In the genomic region with DNA sequence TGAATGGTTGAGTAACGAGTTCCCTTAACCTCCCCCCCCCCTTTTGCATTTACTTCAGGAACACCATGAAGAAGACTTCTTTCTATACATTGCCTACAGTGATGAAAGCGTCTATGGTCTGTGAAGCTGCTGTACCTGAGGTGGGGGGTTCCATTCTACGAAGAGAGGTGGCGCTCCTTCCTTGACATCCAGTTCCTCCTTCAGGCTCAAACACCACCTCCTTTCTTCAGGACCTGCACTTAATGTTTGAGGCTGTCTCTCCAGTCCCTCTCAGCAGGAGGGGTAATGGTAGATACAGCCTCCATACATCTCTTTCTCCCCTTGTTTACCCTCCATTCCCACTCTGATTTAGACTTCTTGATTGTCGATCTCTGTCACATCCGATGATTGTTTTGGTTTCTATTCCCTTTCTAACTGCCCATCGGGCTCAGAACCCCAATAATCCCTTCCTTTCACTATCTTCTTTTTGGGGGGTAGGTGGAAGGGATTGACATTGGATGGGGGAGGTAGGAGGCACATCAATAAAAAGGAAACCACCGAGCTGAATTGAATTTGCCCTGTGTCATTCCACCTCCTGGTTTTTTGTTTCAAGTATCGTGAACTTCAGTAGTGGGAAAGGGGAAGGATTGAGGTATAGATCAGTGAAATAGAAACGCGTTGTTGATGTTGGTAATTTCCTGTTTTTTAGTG, we compare ENCODE assay signal across 8 mouse cellular contexts. TPM values are rescaled to one million over a fixed set of nuclear protein-coding genes. Genes with fewer than 3 reads are reported as not detected.
A peak's percentile ranks its signal among the peaks of the same experiment; 100 is the strongest.
DNase-seq lines count a peak whose midpoint lies in the region; ATAC-seq and TF ChIP-seq lines count a peak whose summit lies in the region.

No protein-coding gene starts in this region.

- H3K4me2 ChIP-seq in heart, embryonic 16.5 days (ENCODE audit: low read depth, low read length): peak overlapping the region; percentile 58; the same call in 1 of the 2 replicates
- peak overlapping the region; percentile 71 for H3K4me2 ChIP-seq in CH12.LX (ENCODE audit: insufficient read depth, low read depth, poor library complexity, severe bottlenecking)
- peak overlapping the region; percentile 51 for H3K4me2 ChIP-seq in embryonic facial prominence, embryonic 12.5 days (replicated peaks)
- H3K4me2 ChIP-seq in liver, embryonic 12.5 days: peak overlapping the region; percentile 88

- peaks cover 50% of the 10 kb centered on the region for H3K79me2 ChIP-seq in CH12.LX (replicated peaks; ENCODE audit: control insufficient read depth, extremely low read depth, insufficient read depth, poor library complexity, severe bottlenecking)

- in situ Hi-C loops in CH12.LX (cut with MboI; ENCODE audit: low pct_ligation_motif_present, low pct_unique_long_range_greater_than_20kb, low sequenced_read_pairs): no loop called here

- H3K36me3 ChIP-seq in heart, embryonic 16.5 days (ENCODE audit: control insufficient read depth, insufficient read depth): peaks cover 37% of the 10 kb centered on the region
- H3K36me3 ChIP-seq in CH12.LX (replicated peaks in 1 of 2; ENCODE audit: control insufficient read depth in 1 of 2, insufficient read depth in 1 of 2, low read length in 1 of 2): peaks cover 43 to 50% of the 10 kb centered on the region in 2 experiments
- peaks cover 44% of the 10 kb centered on the region for H3K36me3 ChIP-seq in embryonic facial prominence, embryonic 12.5 days
- H3K36me3 ChIP-seq in liver, embryonic 12.5 days: peaks cover 57% of the 10 kb centered on the region

- peaks cover 22% of the 10 kb centered on the region for H3K4me1 ChIP-seq in heart, embryonic 16.5 days (ENCODE audit: control insufficient read depth, insufficient read depth, low read length)
- H3K4me1 ChIP-seq in CH12.LX (ENCODE audit: control insufficient read depth in 1 of 2, insufficient read depth in 2 of 2): peaks cover 11 to 50% of the 10 kb centered on the region in 2 experiments; a peak in 3 of 4 replicates
- H3K4me1 ChIP-seq in embryonic facial prominence, embryonic 12.5 days: peaks cover 19% of the 10 kb centered on the region
- H3K4me1 ChIP-seq in liver, embryonic 12.5 days: peaks cover 58% of the 10 kb centered on the region

- no peak for TF ChIP-seq RAD21 in CH12.LX (IDR thresholded peaks at IDR 0.05; ENCODE audit: low read depth, low read length)

- dilution Hi-C loops in CH12.LX (cut with MboI; ENCODE audit: extremely low pct_ligation_motif_present, extremely low pct_unique_long_range_greater_than_20kb, low sequenced_read_pairs): no loop called here

- TF ChIP-seq EP300 in CH12.LX (IDR thresholded peaks at IDR 0.05; ENCODE audit: low read length): no peak

- no peak for TF ChIP-seq POLR2A in CH12.LX (IDR thresholded peaks at IDR 0.05; ENCODE audit: low read depth, low read length)

- H3K9ac ChIP-seq in heart, embryonic 16.5 days (ENCODE audit: low read length): no peak overlapping the region
- H3K9ac ChIP-seq in CH12.LX (ENCODE audit: insufficient read depth, low read depth): peak overlapping the region; percentile 18; the same call in 1 of the 2 replicates
- no peak overlapping the region for H3K9ac ChIP-seq in embryonic facial prominence, embryonic 12.5 days
- H3K9ac ChIP-seq in liver, embryonic 12.5 days: peak overlapping the region; percentile 99

- intact Hi-C loops in heart, postnatal 25 days (cut with DNase I): loop anchor here (10.0 kb wide), 1 partner anchor 590 kb away; no protein-coding TSS in a partner anchor
- intact Hi-C loops in left cerebral cortex, postnatal 36 days (cut with DNase I): no loop called here

- no peak for ATAC-seq in heart, embryonic 16.5 days (replicated peaks; ENCODE audit: extremely low read depth, insufficient read depth, low FRiP score)
- ATAC-seq in embryonic facial prominence, embryonic 12.5 days (ENCODE audit: insufficient number of reproducible peaks, insufficient read depth, low FRiP score, low TSS enrichment): no peak
- no peak for ATAC-seq in liver, embryonic 12.5 days

- TF ChIP-seq CTCF in CH12.LX (conservative IDR thresholded peaks at IDR 0.05 in 1 of 2, IDR thresholded peaks at IDR 0.05 in 1 of 2; ENCODE audit: low read depth in 2 of 2, low read length in 2 of 2): no peak; a peak in 2 of 4 replicates

- WGBS in heart, embryonic 16.5 days: 86% methylated on average over 11 of the region's 11 CpGs
- WGBS in embryonic facial prominence, embryonic 12.5 days: 85% methylated on average over 11 of the region's 11 CpGs
- WGBS in liver, embryonic 12.5 days (ENCODE audit: insufficient replicate concordance): 74% methylated on average over 11 of the region's 11 CpGs

- H3K9me3 ChIP-seq in heart, embryonic 16.5 days (replicated peaks; ENCODE audit: control insufficient read depth, low read length): no peaks in the 10 kb centered on the region
- H3K9me3 ChIP-seq in CH12.LX (replicated peaks; ENCODE audit: low read length): no peaks in the 10 kb centered on the region
- H3K9me3 ChIP-seq in embryonic facial prominence, embryonic 12.5 days: no peaks in the 10 kb centered on the region
- H3K9me3 ChIP-seq in liver, embryonic 12.5 days (replicated peaks): no peaks in the 10 kb centered on the region

- H3K27ac ChIP-seq in heart, embryonic 16.5 days (ENCODE audit: low read length): no peak overlapping the region
- H3K27ac ChIP-seq in CH12.LX (ENCODE audit: insufficient read depth, low read depth): no peak overlapping the region
- H3K27ac ChIP-seq in embryonic facial prominence, embryonic 12.5 days: 0 out of 2 replicates have a peak overlapping the region, but pooled peaks have one; percentile 23
- H3K27ac ChIP-seq in liver, embryonic 12.5 days: peak overlapping the region; percentile 97

- H3K4me3 ChIP-seq in heart, embryonic 16.5 days (ENCODE audit: low read length): no peak overlapping the region
- peak overlapping the region in 2 of 3 experiments; percentile 91 to 99 for H3K4me3 ChIP-seq in CH12.LX (replicated peaks in 1 of 3; ENCODE audit: low read depth in 2 of 3, low read length in 2 of 3, poor library complexity in 1 of 3)
- H3K4me3 ChIP-seq in embryonic facial prominence, embryonic 12.5 days: peak overlapping the region; percentile 81; the same call in 1 of the 2 replicates
- peak overlapping the region; percentile 97 for H3K4me3 ChIP-seq in liver, embryonic 12.5 days

- no peak for DNase-seq in heart, postnatal 25 days (ENCODE audit: low spot score)
- no peak for DNase-seq in CH12.LX (ENCODE audit: extremely low read depth)
- DNase-seq in right cerebral cortex, adult 2 months (ENCODE audit: low spot score in 2 of 2): no peak
- DNase-seq in left cerebral cortex, postnatal 36 days (ENCODE audit: low spot score in 2 of 2): no peak
- DNase-seq in retina, postnatal 1 day: no peak

- H3K27me3 ChIP-seq in heart, embryonic 16.5 days (ENCODE audit: control insufficient read depth, insufficient read depth, low read length): no peaks in the 10 kb centered on the region
- no peaks in the 10 kb centered on the region for H3K27me3 ChIP-seq in CH12.LX (replicated peaks)
- no peaks in the 10 kb centered on the region for H3K27me3 ChIP-seq in embryonic facial prominence, embryonic 12.5 days
- H3K27me3 ChIP-seq in liver, embryonic 12.5 days (replicated peaks): no peaks in the 10 kb centered on the region

RNA-seq across cellular contexts. Expression of a gene that starts 1.0 kb away (rescaled TPM):
- polyA plus RNA-seq in heart, embryonic 16.5 days (2015; fragmentation: Nextera tagmentation; extraction: Ambion mirVana): 42.0 and 43.9 TPM in 2 replicates
- total RNA-seq in heart, postnatal 25 days (2021): 10 to 100 TPM; 22.6 to 25.3 TPM
- total RNA-seq in CH12.LX (2012; rRNA removed) (67.2 and 81.8 TPM in 2 replicates), CH12.LX (2014; rRNA removed) (65.2 and 69.0 TPM in 2 replicates)
- 93.2 and 99.8 TPM in 2 replicates for polyA plus RNA-seq in CH12.LX (2012; ENCODE audit: insufficient read length, low read depth)
- 95.1 and 99.1 TPM in 2 replicates for polyA plus RNA-seq in embryonic facial prominence, embryonic 12.5 days (2016; fragmentation: Nextera tagmentation; extraction: Ambion mirVana)
- polyA plus RNA-seq in liver, embryonic 12.5 days (2016; fragmentation: Nextera tagmentation; extraction: Ambion mirVana): 39.5 and 40.9 TPM in 2 replicates
- total RNA-seq in left cerebral cortex, postnatal 36 days (2021): 10 to 100 TPM; 41.3 to 46.1 TPM

RNA-seq across cellular contexts. Expression of a gene that starts 3.6 kb away (rescaled TPM):
- polyA plus RNA-seq in heart, embryonic 16.5 days (2015; fragmentation: Nextera tagmentation; extraction: Ambion mirVana): 421 and 428 TPM in 2 replicates
- 100 to 1,000 TPM; 274 to 291 TPM for total RNA-seq in heart, postnatal 25 days (2021)
- total RNA-seq in CH12.LX (2012; rRNA removed) (182 and 189 TPM in 2 replicates), CH12.LX (2014; rRNA removed) (187 and 213 TPM in 2 replicates)
- 352 and 386 TPM in 2 replicates for polyA plus RNA-seq in CH12.LX (2012; ENCODE audit: insufficient read length, low read depth)
- polyA plus RNA-seq in embryonic facial prominence, embryonic 12.5 days (2016; fragmentation: Nextera tagmentation; extraction: Ambion mirVana): 463 and 471 TPM in 2 replicates
- polyA plus RNA-seq in liver, embryonic 12.5 days (2016; fragmentation: Nextera tagmentation; extraction: Ambion mirVana): 260 and 270 TPM in 2 replicates
- total RNA-seq in left cerebral cortex, postnatal 36 days (2021): 100 to 1,000 TPM; 199 to 219 TPM

RNA-seq across cellular contexts. Expression of a gene that starts 5.8 kb away (rescaled TPM):
- polyA plus RNA-seq in heart, embryonic 16.5 days (2015; fragmentation: Nextera tagmentation; extraction: Ambion mirVana): 17.1 and 19.2 TPM in 2 replicates
- 1 to 10 TPM; 3.9 to 5.2 TPM for total RNA-seq in heart, postnatal 25 days (2021)
- total RNA-seq in CH12.LX (2012; rRNA removed) (27.3 and 30.6 TPM in 2 replicates), CH12.LX (2014; rRNA removed) (15.1 and 15.7 TPM in 2 replicates)
- 25.3 and 27.1 TPM in 2 replicates for polyA plus RNA-seq in CH12.LX (2012; ENCODE audit: insufficient read length, low read depth)
- 67.2 and 70.3 TPM in 2 replicates for polyA plus RNA-seq in embryonic facial prominence, embryonic 12.5 days (2016; fragmentation: Nextera tagmentation; extraction: Ambion mirVana)
- polyA plus RNA-seq in liver, embryonic 12.5 days (2016; fragmentation: Nextera tagmentation; extraction: Ambion mirVana): 13.4 and 13.7 TPM in 2 replicates
- 10 to 100 TPM; 25.4 to 36.0 TPM for total RNA-seq in left cerebral cortex, postnatal 36 days (2021)

RNA-seq across cellular contexts. Expression of a gene that starts 12.2 kb away (rescaled TPM):
- polyA plus RNA-seq in heart, embryonic 16.5 days (2015; fragmentation: Nextera tagmentation; extraction: Ambion mirVana): 111 and 116 TPM in 2 replicates
- 10 to 100 TPM; 48.3 to 51.5 TPM for total RNA-seq in heart, postnatal 25 days (2021)
- total RNA-seq in CH12.LX (2012; rRNA removed): 95.9 and 115 TPM in 2 replicates
- total RNA-seq in CH12.LX (2014; rRNA removed): 111 and 119 TPM in 2 replicates
- 177 and 182 TPM in 2 replicates for polyA plus RNA-seq in CH12.LX (2012; ENCODE audit: insufficient read length, low read depth)
- polyA plus RNA-seq in embryonic facial prominence, embryonic 12.5 days (2016; fragmentation: Nextera tagmentation; extraction: Ambion mirVana): 123 and 130 TPM in 2 replicates
- 88.1 and 91.8 TPM in 2 replicates for polyA plus RNA-seq in liver, embryonic 12.5 days (2016; fragmentation: Nextera tagmentation; extraction: Ambion mirVana)
- 10 to 100 TPM; 79.2 to 88.5 TPM for total RNA-seq in left cerebral cortex, postnatal 36 days (2021)

RNA-seq across cellular contexts. Expression of a gene that starts 13.6 kb away (rescaled TPM):
- polyA plus RNA-seq in heart, embryonic 16.5 days (2015; fragmentation: Nextera tagmentation; extraction: Ambion mirVana): 23.9 and 25.0 TPM in 2 replicates
- 100 to 1,000 TPM; 149 to 180 TPM for total RNA-seq in heart, postnatal 25 days (2021)
- total RNA-seq in CH12.LX (2012; rRNA removed): 61.8 and 66.7 TPM in 2 replicates
- 37.7 and 42.9 TPM in 2 replicates for total RNA-seq in CH12.LX (2014; rRNA removed)
- polyA plus RNA-seq in CH12.LX (2012; ENCODE audit: insufficient read length, low read depth): 143 and 171 TPM in 2 replicates
- 32.4 and 32.8 TPM in 2 replicates for polyA plus RNA-seq in embryonic facial prominence, embryonic 12.5 days (2016; fragmentation: Nextera tagmentation; extraction: Ambion mirVana)
- 14.0 and 15.2 TPM in 2 replicates for polyA plus RNA-seq in liver, embryonic 12.5 days (2016; fragmentation: Nextera tagmentation; extraction: Ambion mirVana)
- 100 to 1,000 TPM; 112 to 128 TPM for total RNA-seq in left cerebral cortex, postnatal 36 days (2021)

Comparison
In these comparisons a context has a peak if more than half of its experiments do, and no peak if none do; other contexts are left out.
1. H3K27ac ChIP-seq: peak in embryonic facial prominence, embryonic 12.5 days (single experiment) and liver, embryonic 12.5 days (single experiment); none in heart, embryonic 16.5 days (single experiment) and CH12.LX (single experiment).
2. H3K9ac ChIP-seq: peak in CH12.LX (single experiment) and liver, embryonic 12.5 days (single experiment); none in heart, embryonic 16.5 days (single experiment) and embryonic facial prominence, embryonic 12.5 days (single experiment).
3. Peak in every context shown above with its lines, with median percentiles within 50 percentile points of each other: H3K4me2 ChIP-seq.